Mouse (Mus musculus): ENCODE results near the gene Dzip1. TPM values are rescaled to one million over a fixed set of nuclear protein-coding genes. Genes with fewer than 3 reads are reported as not detected.

Dzip1 gene
- total and polyA plus RNA-seq, 2 experiments from 2014 or later = 99.0 to 352 TPM

GRCm38 (mm10) chr14:118854371-118855114 lies 70.7 kb downstream of the Dzip1 start:
- peak overlapping the region; percentile 43 for H3K9ac ChIP-seq (replicated peaks; ENCODE audit: low read length)
- peak overlapping the region; percentile 87 for H3K4me2 ChIP-seq (ENCODE audit: low read depth, low read length)
- H3K4me1 ChIP-seq (ENCODE audit: insufficient read depth, low read length) = no peaks in the 10 kb centered on the region; the same call in 1 of the 2 replicates
- H3K27ac ChIP-seq = 0 out of 2 replicates have a peak overlapping the region, but pooled peaks have one; percentile 22
- peaks cover 6% of the 10 kb centered on the region for H3K27me3 ChIP-seq (ENCODE audit: insufficient read depth, low read length)
- H3K36me3 ChIP-seq (ENCODE audit: insufficient read depth, low read length) = no peaks in the 10 kb centered on the region
- ATAC-seq (peak; percentile 77), DNase-seq (ENCODE audit: low spot score) (peak; percentile 64)
- no peaks in the 10 kb centered on the region for H3K9me3 ChIP-seq (ENCODE audit: low read length)
- peak overlapping the region; percentile 48 for H3K4me3 ChIP-seq (ENCODE audit: low read length)
- 2% methylated on average over 46 of the region's 48 CpGs for WGBS
- no peak for TF ChIP-seq CTCF (IDR thresholded peaks at IDR 0.05; ENCODE audit: low read depth)

- Histone ChIP-seq H3K36me3 (ENCODE audit: insufficient read depth, low read length) (no peaks in the 10 kb centered on the region), H3K4me2 (ENCODE audit: low read depth, low read length) (no peak overlapping the region), H3K27me3 (ENCODE audit: insufficient read depth, low read length) (peaks cover 6% of the 10 kb centered on the region), H3K27ac (no peak overlapping the region), H3K4me3 (ENCODE audit: low read length) (no peak overlapping the region), H3K4me1 (ENCODE audit: insufficient read depth, low read length) (no peaks in the 10 kb centered on the region; the same call in 1 of the 2 replicates), H3K9ac (replicated peaks; ENCODE audit: low read length) (no peak overlapping the region), H3K9me3 (ENCODE audit: low read length) (no peaks in the 10 kb centered on the region)
- WGBS = 79% methylated on average over 6 of the region's 6 CpGs
- no peak for TF ChIP-seq CTCF (IDR thresholded peaks at IDR 0.05; ENCODE audit: low read depth)
- no peak for DNase-seq (ENCODE audit: low spot score)
- ATAC-seq = no peak
Measured at GRCm38 (mm10) chr14:118851496-118852107, 73.7 kb downstream of the Dzip1 start.

- no peaks in the 10 kb centered on the region for H3K36me3 ChIP-seq (ENCODE audit: insufficient read depth, low read length)
Measured at GRCm38 (mm10) chr14:118850696-118851035, 74.6 kb downstream of the Dzip1 start.

GRCm38 (mm10) chr14:118850011-118850695 lies 75.1 kb downstream of the Dzip1 start:
- ATAC-seq (no peak), DNase-seq (ENCODE audit: low spot score) (no peak)
- WGBS = 82% methylated on average over 11 of the region's 11 CpGs
- Histone ChIP-seq H3K36me3 (ENCODE audit: insufficient read depth, low read length) (no peaks in the 10 kb centered on the region), H3K9me3 (ENCODE audit: low read length) (no peaks in the 10 kb centered on the region), H3K4me3 (ENCODE audit: low read length) (no peak overlapping the region), H3K9ac (replicated peaks; ENCODE audit: low read length) (no peak overlapping the region), H3K27ac (no peak overlapping the region), H3K27me3 (ENCODE audit: insufficient read depth, low read length) (no peaks in the 10 kb centered on the region), H3K4me1 (ENCODE audit: insufficient read depth, low read length) (no peaks in the 10 kb centered on the region; the same call in 1 of the 2 replicates), H3K4me2 (ENCODE audit: low read depth, low read length) (no peak overlapping the region)
- no peak for TF ChIP-seq CTCF (IDR thresholded peaks at IDR 0.05; ENCODE audit: low read depth)

More at GRCm38 (mm10) chr14:118850696-118851035, 74.6 kb downstream of the Dzip1 start:
- no peaks in the 10 kb centered on the region; the same call in 1 of the 2 replicates for H3K4me1 ChIP-seq (ENCODE audit: insufficient read depth, low read length)
- H3K9me3 ChIP-seq (ENCODE audit: low read length) = no peaks in the 10 kb centered on the region
- WGBS = 62% methylated on average over 4 of the region's 4 CpGs
- no peak for ATAC-seq
- TF ChIP-seq CTCF (IDR thresholded peaks at IDR 0.05; ENCODE audit: low read depth) = no peak
- no peak for DNase-seq (ENCODE audit: low spot score)
- no peak overlapping the region for H3K4me2 ChIP-seq (ENCODE audit: low read depth, low read length)
- no peak overlapping the region for H3K9ac ChIP-seq (replicated peaks; ENCODE audit: low read length)
- H3K27me3 ChIP-seq (ENCODE audit: insufficient read depth, low read length) = no peaks in the 10 kb centered on the region
- no peak overlapping the region for H3K27ac ChIP-seq
- no peak overlapping the region for H3K4me3 ChIP-seq (ENCODE audit: low read length)

GRCm38 (mm10) chr14:118848171-118848570 lies 77.1 kb downstream of the Dzip1 start:
- ATAC-seq = no peak
- TF ChIP-seq CTCF (IDR thresholded peaks at IDR 0.05; ENCODE audit: low read depth) = no peak
- WGBS = 84% methylated on average over 7 of the region's 7 CpGs

GRCm38 (mm10) chr14:118846834-118847233 lies 78.4 kb downstream of the Dzip1 start:
- no peak for ATAC-seq
- Histone ChIP-seq H3K4me1 (ENCODE audit: insufficient read depth, low read length) (no peaks in the 10 kb centered on the region), H3K36me3 (ENCODE audit: insufficient read depth, low read length) (no peaks in the 10 kb centered on the region), H3K9me3 (ENCODE audit: low read length) (no peaks in the 10 kb centered on the region), H3K9ac (replicated peaks; ENCODE audit: low read length) (no peak overlapping the region), H3K27ac (no peak overlapping the region), H3K4me2 (ENCODE audit: low read depth, low read length) (no peak overlapping the region), H3K27me3 (ENCODE audit: insufficient read depth, low read length) (no peaks in the 10 kb centered on the region), H3K4me3 (ENCODE audit: low read length) (no peak overlapping the region)
- 97% methylated on average over 10 of the region's 10 CpGs for WGBS
- no peak for DNase-seq (ENCODE audit: low spot score)
- TF ChIP-seq CTCF (IDR thresholded peaks at IDR 0.05; ENCODE audit: low read depth) = no peak

More at GRCm38 (mm10) chr14:118848171-118848570, 77.1 kb downstream of the Dzip1 start:
- H3K4me2 ChIP-seq (ENCODE audit: low read depth, low read length) = no peak overlapping the region
- H3K4me3 ChIP-seq (ENCODE audit: low read length) = no peak overlapping the region
- no peak overlapping the region for H3K9ac ChIP-seq (replicated peaks; ENCODE audit: low read length)
- DNase-seq (ENCODE audit: low spot score) = no peak
- no peaks in the 10 kb centered on the region for H3K9me3 ChIP-seq (ENCODE audit: low read length)
- no peaks in the 10 kb centered on the region for H3K4me1 ChIP-seq (ENCODE audit: insufficient read depth, low read length)
- no peak overlapping the region for H3K27ac ChIP-seq
- H3K36me3 ChIP-seq (ENCODE audit: insufficient read depth, low read length) = no peaks in the 10 kb centered on the region
- H3K27me3 ChIP-seq (ENCODE audit: insufficient read depth, low read length) = no peaks in the 10 kb centered on the region

Data from hindbrain, postnatal 0 days (tissue).